Mouse (Mus musculus): ENCODE results near the gene Gdpgp1.

The Gdpgp1 gene

GRCm38 (mm10) chr7:80232489-80233029 is at the start of gene Gdpgp1, which contains the start of gene Cib1:
Gene Gdpgp1, plus strand, starts transcription at chr7:80232865.
Gene Cib1, minus strand, starts transcription at chr7:80232813.
- no peak for DNase-seq (ENCODE audit: extremely low read depth, low read depth, low spot score)

GRCm38 (mm10) chr7:80183466-80183865 is 49.2 kb upstream of the Gdpgp1 start:
- DNase-seq (ENCODE audit: extremely low read depth, low read depth, low spot score): no peak

GRCm38 (mm10) chr7:80183969-80184368 is 48.7 kb upstream of the Gdpgp1 start:
- DNase-seq (ENCODE audit: extremely low read depth, low read depth, low spot score): no peak

GRCm38 (mm10) chr7:80184551-80184950 is 48.1 kb upstream of the Gdpgp1 start:
- no peak for DNase-seq (ENCODE audit: extremely low read depth, low read depth, low spot score)

- DNase-seq (ENCODE audit: extremely low read depth, low read depth, low spot score): no peak
Measured at GRCm38 (mm10) chr7:80184968-80185367, 47.7 kb upstream of the Gdpgp1 start.

- DNase-seq (ENCODE audit: extremely low read depth, low read depth, low spot score): no peak
Measured at GRCm38 (mm10) chr7:80186021-80186420, 46.6 kb upstream of the Gdpgp1 start.

GRCm38 (mm10) chr7:80186531-80187296 is 46.0 kb upstream of the Gdpgp1 start, which contains the start of gene Sema4b:
Gene Sema4b, plus strand, starts transcription at chr7:80186841.
- no peak for DNase-seq (ENCODE audit: extremely low read depth, low read depth, low spot score)

- no peak for DNase-seq (ENCODE audit: extremely low read depth, low read depth, low spot score)
Measured at GRCm38 (mm10) chr7:80187501-80187900, 45.2 kb upstream of the Gdpgp1 start.

GRCm38 (mm10) chr7:80188579-80189125 is 44.0 kb upstream of the Gdpgp1 start:
- no peak for DNase-seq (ENCODE audit: extremely low read depth, low read depth, low spot score)

- no peak for DNase-seq (ENCODE audit: extremely low read depth, low read depth, low spot score)
Measured at GRCm38 (mm10) chr7:80189147-80189933, 43.3 kb upstream of the Gdpgp1 start.

- no peak for DNase-seq (ENCODE audit: extremely low read depth, low read depth, low spot score)
Measured at GRCm38 (mm10) chr7:80191455-80191854, 41.2 kb upstream of the Gdpgp1 start.

- no peak for DNase-seq (ENCODE audit: extremely low read depth, low read depth, low spot score)
Measured at GRCm38 (mm10) chr7:80192226-80193061, 40.2 kb upstream of the Gdpgp1 start.

- no peak for DNase-seq (ENCODE audit: extremely low read depth, low read depth, low spot score)
Measured at GRCm38 (mm10) chr7:80193941-80194739, 38.5 kb upstream of the Gdpgp1 start.

GRCm38 (mm10) chr7:80195146-80195545 is 37.5 kb upstream of the Gdpgp1 start:
- no peak for DNase-seq (ENCODE audit: extremely low read depth, low read depth, low spot score)

GRCm38 (mm10) chr7:80195576-80196263 is 36.9 kb upstream of the Gdpgp1 start:
- peak; percentile 99 for DNase-seq (ENCODE audit: extremely low read depth, low read depth, low spot score)

- no peak for DNase-seq (ENCODE audit: extremely low read depth, low read depth, low spot score)
Measured at GRCm38 (mm10) chr7:80197371-80197770, 35.3 kb upstream of the Gdpgp1 start.

GRCm38 (mm10) chr7:80197941-80198778 is 34.5 kb upstream of the Gdpgp1 start:
- DNase-seq (ENCODE audit: extremely low read depth, low read depth, low spot score): no peak

GRCm38 (mm10) chr7:80198863-80199262 is 33.8 kb upstream of the Gdpgp1 start:
- no peak for DNase-seq (ENCODE audit: extremely low read depth, low read depth, low spot score)
